Mouse (Mus musculus): ENCODE results near the gene Fam189a2. TPM values are rescaled to one million over a fixed set of nuclear protein-coding genes. Genes with fewer than 3 reads are reported as not detected.

Fam189a2 gene
- polyA plus RNA-seq, 1 experiment from 2014 or later: 0.39 TPM

- WGBS: 83% methylated on average over 10 of the region's 10 CpGs
- peak; percentile 11 for DNase-seq (ENCODE audit: low spot score)
- Histone ChIP-seq H3K36me3 (replicated peaks) (no peaks in the 10 kb centered on the region), H3K9me3 (no peaks in the 10 kb centered on the region), H3K4me3 (no peak overlapping the region), H3K4me1 (no peaks in the 10 kb centered on the region), H3K27me3 (replicated peaks; ENCODE audit: low read depth, poor library complexity, severe bottlenecking) (no peaks in the 10 kb centered on the region), H3K27ac (replicated peaks) (no peak overlapping the region)
Observed at GRCm38 (mm10) chr19:23995766-23996399, 34.9 kb downstream of the Fam189a2 start.

- Histone ChIP-seq H3K27ac (replicated peaks) (no peak overlapping the region), H3K27me3 (replicated peaks; ENCODE audit: low read depth, poor library complexity, severe bottlenecking) (no peaks in the 10 kb centered on the region), H3K9me3 (no peaks in the 10 kb centered on the region), H3K4me3 (no peak overlapping the region), H3K4me1 (no peaks in the 10 kb centered on the region), H3K36me3 (replicated peaks) (no peaks in the 10 kb centered on the region)
- DNase-seq (ENCODE audit: low spot score): no peak
- WGBS: 86% methylated on average over 4 of the region's 4 CpGs
Observed at GRCm38 (mm10) chr19:23988166-23988565, 42.7 kb downstream of the Fam189a2 start.

DNA sequence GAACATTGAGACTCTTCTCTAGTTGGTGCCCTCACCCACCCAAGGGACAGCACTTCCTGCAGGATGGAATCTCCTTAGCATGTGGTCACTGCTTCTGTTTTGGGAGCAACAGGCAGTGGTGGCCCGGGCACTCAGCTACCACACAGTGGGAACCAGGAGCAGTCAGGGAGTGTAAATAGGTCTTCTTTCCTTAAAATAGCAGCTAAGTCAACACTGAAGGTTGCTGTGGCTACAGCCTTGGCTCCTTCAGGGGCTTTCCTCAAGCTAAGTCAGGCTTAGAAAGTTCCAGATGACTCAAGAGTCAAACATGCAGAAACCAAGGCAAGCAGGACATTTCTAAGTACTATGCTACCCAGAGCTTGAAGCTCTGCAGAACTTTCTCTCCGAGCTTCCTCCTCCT, 43.5 kb downstream of the Fam189a2 start:
- no peak for DNase-seq (ENCODE audit: low spot score)
- no peak overlapping the region for H3K27ac ChIP-seq (replicated peaks)
- H3K27me3 ChIP-seq (replicated peaks; ENCODE audit: low read depth, poor library complexity, severe bottlenecking): no peaks in the 10 kb centered on the region
- H3K4me1 ChIP-seq: no peaks in the 10 kb centered on the region
- H3K36me3 ChIP-seq (replicated peaks): no peaks in the 10 kb centered on the region
- WGBS: 61% methylated on average over 2 of the region's 2 CpGs
- H3K9me3 ChIP-seq: no peaks in the 10 kb centered on the region
- no peak overlapping the region for H3K4me3 ChIP-seq

GRCm38 (mm10) chr19:23984186-23984585, 46.6 kb downstream of the Fam189a2 start:
- Histone ChIP-seq H3K9me3 (no peaks in the 10 kb centered on the region), H3K36me3 (replicated peaks) (no peaks in the 10 kb centered on the region), H3K27me3 (replicated peaks; ENCODE audit: low read depth, poor library complexity, severe bottlenecking) (no peaks in the 10 kb centered on the region), H3K27ac (replicated peaks) (no peak overlapping the region), H3K4me3 (no peak overlapping the region), H3K4me1 (no peaks in the 10 kb centered on the region)
- WGBS: 85% methylated on average over 6 of the region's 6 CpGs
- no peak for DNase-seq (ENCODE audit: low spot score)

GRCm38 (mm10) chr19:23980598-23980997, 50.2 kb downstream of the Fam189a2 start:
- Histone ChIP-seq H3K4me3 (no peak overlapping the region), H3K9me3 (no peaks in the 10 kb centered on the region), H3K27me3 (replicated peaks; ENCODE audit: low read depth, poor library complexity, severe bottlenecking) (no peaks in the 10 kb centered on the region), H3K4me1 (0 out of 2 replicates have a peak, but pooled peaks cover 4% of the 10 kb centered on the region), H3K27ac (replicated peaks) (no peak overlapping the region), H3K36me3 (replicated peaks) (no peaks in the 10 kb centered on the region)
- no peak for DNase-seq (ENCODE audit: low spot score)
- 79% methylated on average over 3 of the region's 3 CpGs for WGBS

- no peak overlapping the region for H3K4me3 ChIP-seq
- no peaks in the 10 kb centered on the region for H3K36me3 ChIP-seq (replicated peaks)
- 78% methylated on average over 6 of the region's 6 CpGs for WGBS
- peaks cover 11% of the 10 kb centered on the region for H3K4me1 ChIP-seq
- DNase-seq (ENCODE audit: low spot score): no peak
- no peaks in the 10 kb centered on the region for H3K9me3 ChIP-seq
- no peak overlapping the region for H3K27ac ChIP-seq (replicated peaks)
- H3K27me3 ChIP-seq (replicated peaks; ENCODE audit: low read depth, poor library complexity, severe bottlenecking): no peaks in the 10 kb centered on the region
Observed at GRCm38 (mm10) chr19:23977901-23978443, 52.8 kb downstream of the Fam189a2 start.

- Histone ChIP-seq H3K27me3 (replicated peaks; ENCODE audit: low read depth, poor library complexity, severe bottlenecking) (no peaks in the 10 kb centered on the region), H3K4me1 (peaks cover 9% of the 10 kb centered on the region), H3K36me3 (replicated peaks) (no peaks in the 10 kb centered on the region), H3K9me3 (no peaks in the 10 kb centered on the region), H3K27ac (replicated peaks) (no peak overlapping the region), H3K4me3 (no peak overlapping the region)
- 61% methylated on average over 16 of the region's 16 CpGs for WGBS
- no peak for DNase-seq (ENCODE audit: low spot score)
Observed at GRCm38 (mm10) chr19:23972881-23973649, 57.8 kb downstream of the Fam189a2 start.

- 94% methylated on average over 7 of the region's 7 CpGs for WGBS
- H3K27ac ChIP-seq (replicated peaks): no peak overlapping the region
Observed at GRCm38 (mm10) chr19:23971391-23971790, 59.4 kb downstream of the Fam189a2 start.

GRCm38 (mm10) chr19:23970374-23970773, 60.4 kb downstream of the Fam189a2 start:
- no peak for DNase-seq (ENCODE audit: low spot score)
- H3K9me3 ChIP-seq: no peaks in the 10 kb centered on the region
- no peaks in the 10 kb centered on the region for H3K36me3 ChIP-seq (replicated peaks)
- H3K27me3 ChIP-seq (replicated peaks; ENCODE audit: low read depth, poor library complexity, severe bottlenecking): no peaks in the 10 kb centered on the region
- H3K4me1 ChIP-seq: peaks cover 14% of the 10 kb centered on the region
- no peak overlapping the region for H3K4me3 ChIP-seq
- WGBS: 94% methylated on average over 3 of the region's 3 CpGs
- no peak overlapping the region for H3K27ac ChIP-seq (replicated peaks)

More at GRCm38 (mm10) chr19:23971391-23971790, 59.4 kb downstream of the Fam189a2 start:
- Histone ChIP-seq H3K9me3 (no peaks in the 10 kb centered on the region), H3K4me1 (peaks cover 14% of the 10 kb centered on the region), H3K27me3 (replicated peaks; ENCODE audit: low read depth, poor library complexity, severe bottlenecking) (no peaks in the 10 kb centered on the region), H3K36me3 (replicated peaks) (no peaks in the 10 kb centered on the region), H3K4me3 (no peak overlapping the region)
- no peak for DNase-seq (ENCODE audit: low spot score)

GRCm38 (mm10) chr19:23968862-23969225, 62.0 kb downstream of the Fam189a2 start:
- DNase-seq (ENCODE audit: low spot score): no peak
- 53% methylated on average over 2 of the region's 2 CpGs for WGBS
- Histone ChIP-seq H3K9me3 (no peaks in the 10 kb centered on the region), H3K36me3 (replicated peaks) (no peaks in the 10 kb centered on the region), H3K27me3 (replicated peaks; ENCODE audit: low read depth, poor library complexity, severe bottlenecking) (no peaks in the 10 kb centered on the region), H3K27ac (replicated peaks) (no peak overlapping the region), H3K4me1 (peaks cover 14% of the 10 kb centered on the region), H3K4me3 (no peak overlapping the region)

GRCm38 (mm10) chr19:23968125-23968861, 62.5 kb downstream of the Fam189a2 start:
- WGBS: 51% methylated on average over 5 of the region's 5 CpGs
- no peak for DNase-seq (ENCODE audit: low spot score)
- H3K9me3 ChIP-seq: no peaks in the 10 kb centered on the region
- no peaks in the 10 kb centered on the region for H3K27me3 ChIP-seq (replicated peaks; ENCODE audit: low read depth, poor library complexity, severe bottlenecking)
- no peak overlapping the region for H3K27ac ChIP-seq (replicated peaks)
- H3K4me1 ChIP-seq: peaks cover 11% of the 10 kb centered on the region
- H3K36me3 ChIP-seq (replicated peaks): no peaks in the 10 kb centered on the region
- no peak overlapping the region for H3K4me3 ChIP-seq

DNA sequence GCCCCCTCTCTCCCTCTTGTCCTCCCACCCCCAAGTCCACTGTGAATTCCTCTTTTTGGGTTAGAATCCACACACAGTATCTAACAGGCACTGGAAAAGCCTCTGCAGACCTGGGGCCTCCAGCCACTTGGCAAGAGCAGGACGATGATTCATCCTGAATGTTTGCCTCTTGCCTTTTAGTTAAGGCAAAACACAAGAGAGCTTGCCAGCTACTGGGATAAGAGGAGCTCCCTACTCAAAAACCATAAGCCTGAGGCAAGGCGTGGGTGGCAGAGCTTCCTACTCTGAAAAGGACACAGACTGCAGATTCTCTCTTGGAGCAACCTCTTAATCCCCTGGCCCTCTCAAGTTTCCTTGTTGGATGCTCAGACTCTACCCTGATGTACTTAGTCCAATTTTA, 63.7 kb downstream of the Fam189a2 start:
- Histone ChIP-seq H3K4me3 (no peak overlapping the region), H3K27me3 (replicated peaks; ENCODE audit: low read depth, poor library complexity, severe bottlenecking) (no peaks in the 10 kb centered on the region), H3K27ac (replicated peaks) (no peak overlapping the region), H3K4me1 (peaks cover 5% of the 10 kb centered on the region), H3K9me3 (no peaks in the 10 kb centered on the region), H3K36me3 (replicated peaks) (no peaks in the 10 kb centered on the region)
- DNase-seq (ENCODE audit: low spot score): no peak
- 46% methylated on average over 2 of the region's 2 CpGs for WGBS
